Mouse (Mus musculus) Patski (cell line): Measurements from ENCODE around the gene Kifap3. TPM values are rescaled to one million over a fixed set of nuclear protein-coding genes. Genes with fewer than 3 reads are reported as not detected.

Experiments
- ATAC-seq: fragments of 100-300 bp; one replicate; pipeline ENCODE4 v1.8.0; 2021
- CTCF ChIA-PET: fragments of 350-600 bp; sonication (Branson Sonifier 250); formaldehyde crosslinking; loops from one replicate; lab custom pipeline; 2022; ENCODE audit warnings: inconsistent platforms; lab: Charles Lee
- POLR2A ChIA-PET: fragments of 350-600 bp; sonication (Branson Sonifier 250); formaldehyde crosslinking; loops from one replicate; lab custom pipeline; 2022; ENCODE audit warnings: antibody characterized with exemption, inconsistent platforms; lab: Charles Lee
- DNase-seq: peaks from one replicate; pipeline ENCODE4 v3.0.0-alpha.2; 2011; ENCODE audit warnings: low read depth, low spot score
- H3K27me3 ChIP-seq: fragments of 371-371 bp; one replicate; pipeline ENCODE4 v1.5.1; 2021
- CTCF ChIP-seq: fragments of 100-300 bp; IDR thresholded peaks from one replicate; pipeline ENCODE4 v1.5.1; 2021
- in situ Hi-C: fragments of 300-500 bp; cut with MboI; formaldehyde crosslinking; loops from 3 replicates; pipeline ENCODE4 v1.11.1; 2018; ENCODE audit warnings: low pct_unique_long_range_greater_than_20kb, mixed read lengths
- polyA plus RNA-seq: library from polyadenylated mRNA; unstranded; gene quantifications from one replicate; pipeline ENCODE4 v1.2.3, GENCODE M21; 2021

Gene Kifap3
- polyA plus RNA-seq, 1 experiment from 2014 or later = 76.7 TPM

DNA sequence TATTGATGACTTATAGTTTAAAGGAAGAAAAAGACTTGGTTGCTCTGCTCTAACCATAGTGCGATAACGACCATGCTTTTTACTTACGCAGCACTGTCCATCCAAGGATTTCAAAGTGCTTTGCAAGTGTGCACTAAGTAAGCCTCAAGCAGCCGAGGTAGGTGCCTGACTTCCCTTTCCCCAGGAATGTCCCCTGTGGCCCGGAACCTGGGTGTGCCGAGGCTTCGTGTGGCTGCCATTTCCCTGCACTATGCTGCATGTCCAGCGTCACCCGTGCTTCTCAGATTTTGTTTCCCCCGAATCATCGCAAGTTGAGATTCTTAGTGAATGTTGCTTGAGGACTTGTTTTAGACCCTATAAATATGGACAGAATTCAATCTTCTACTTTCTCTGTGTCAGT lies 132.6 kb downstream of the Kifap3 start:
- no peaks in the 10 kb centered on the region for H3K27me3 ChIP-seq
- no peak for TF ChIP-seq CTCF
- ChIA-PET CTCF (no interaction called here), POLR2A (no interaction called here)
- in situ Hi-C loops = loop anchor here (5.0 to 25.0 kb wide), 2 partner anchors 820 to 1025 kb away; partner anchors contain the start of gene Fmo2
- DNase-seq (no peak), ATAC-seq (no peak)

DNA sequence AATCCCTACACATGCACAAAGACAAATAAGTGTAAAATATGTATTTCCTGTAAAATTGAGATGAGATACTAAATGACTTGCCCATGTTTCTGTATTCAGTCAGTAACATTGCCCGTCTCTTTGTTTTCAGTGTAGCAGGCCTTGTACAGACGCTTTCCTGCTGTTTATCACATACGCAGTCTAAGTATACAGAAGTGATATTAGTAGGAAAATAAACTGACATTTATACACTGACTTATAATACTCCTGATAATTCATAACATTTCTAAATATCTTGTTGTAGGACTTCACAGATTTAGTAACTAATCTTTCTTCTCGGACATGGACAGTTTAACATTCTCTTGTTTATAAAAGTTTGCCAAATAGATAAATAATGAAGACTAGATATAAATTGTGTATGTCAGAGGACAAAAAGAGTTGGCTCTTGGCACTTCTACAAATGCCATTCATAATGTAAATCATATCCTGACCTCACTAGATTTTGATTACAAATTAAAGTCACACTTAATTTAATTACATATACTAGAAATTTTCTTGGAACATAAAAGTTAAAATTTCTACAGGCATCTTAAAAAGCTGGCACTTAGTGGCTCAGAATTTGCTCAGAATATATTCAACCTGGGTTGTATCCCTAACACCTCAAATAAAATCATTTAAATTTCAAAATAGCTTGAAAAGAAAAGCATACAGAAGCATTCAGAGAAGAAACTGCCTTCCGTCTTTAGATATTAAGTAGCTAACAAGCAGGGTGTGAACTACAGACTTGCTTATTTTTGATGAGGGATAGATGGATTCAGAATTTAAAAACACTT lies 138.2 kb downstream of the Kifap3 start:
- ATAC-seq (no peak), DNase-seq (no peak)
- CTCF ChIA-PET = no interaction called here
- no peaks in the 10 kb centered on the region for H3K27me3 ChIP-seq
- in situ Hi-C loops = loop anchor here (25.0 kb wide), 1 partner anchor 1030 kb away; the partner anchor contains the start of gene Fmo2
- no peak for TF ChIP-seq CTCF
- POLR2A ChIA-PET = no interaction called here

DNA sequence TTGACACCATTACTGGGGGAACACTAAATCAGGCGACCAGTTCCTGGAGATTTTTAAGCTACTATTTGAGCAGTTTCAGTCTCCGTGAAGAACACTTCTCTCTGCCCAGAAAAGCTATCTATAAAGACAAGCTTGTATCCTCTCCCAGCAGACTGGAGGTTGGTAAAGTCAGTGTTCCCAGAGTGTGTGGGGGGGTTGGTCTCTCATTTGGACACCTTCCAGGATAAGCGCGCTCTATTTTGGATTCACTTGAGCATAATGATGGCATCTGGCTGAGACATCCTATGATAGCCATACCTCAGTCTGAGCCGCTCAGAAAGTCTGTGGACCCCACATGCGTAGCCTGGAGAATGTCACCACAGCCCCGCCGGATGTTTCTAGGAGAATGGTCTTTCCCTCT lies 144.7 kb downstream of the Kifap3 start:
- in situ Hi-C loops = loop anchor here (25.0 kb wide), 1 partner anchor 1037 kb away; the partner anchor contains the start of gene Fmo2
- DNase-seq (no peak), ATAC-seq (no peak)
- no peak for TF ChIP-seq CTCF
- POLR2A ChIA-PET = no interaction called here
- H3K27me3 ChIP-seq = no peaks in the 10 kb centered on the region
- CTCF ChIA-PET = no interaction called here

DNA sequence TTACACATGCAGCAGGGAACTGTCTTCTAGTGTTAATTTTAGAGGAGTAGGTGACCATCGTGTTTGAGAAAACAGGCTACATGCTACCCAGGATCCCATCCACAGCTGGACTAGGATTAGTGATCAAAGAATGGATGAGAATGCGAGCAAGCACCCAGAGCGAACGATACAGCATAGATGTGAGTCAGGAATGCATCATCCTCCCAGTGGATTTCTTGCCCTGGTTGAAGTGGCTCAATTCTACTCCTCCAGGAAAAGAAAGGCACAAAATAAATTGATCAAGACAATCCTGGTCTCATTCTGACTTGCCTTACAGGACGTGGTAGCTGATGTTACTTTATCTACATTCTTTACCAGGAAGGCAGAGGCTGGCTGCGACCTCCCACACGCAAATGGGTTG lies 149.5 kb downstream of the Kifap3 start, which contains the start of gene Scyl3:
TSS of gene Scyl3 (plus strand) at position 255 of the 400 bp plus-strand sequence.
- in situ Hi-C loops = no loop called here
- CTCF ChIA-PET = no interaction called here
- DNase-seq = no peak
- POLR2A ChIA-PET = interaction anchor here (0.6 kb wide), 1 partner anchor 9 kb away, joined by 3 read pairs; no protein-coding TSS in a partner anchor
- no peak for TF ChIP-seq CTCF
- no peak for ATAC-seq
- no peaks in the 10 kb centered on the region for H3K27me3 ChIP-seq

DNA sequence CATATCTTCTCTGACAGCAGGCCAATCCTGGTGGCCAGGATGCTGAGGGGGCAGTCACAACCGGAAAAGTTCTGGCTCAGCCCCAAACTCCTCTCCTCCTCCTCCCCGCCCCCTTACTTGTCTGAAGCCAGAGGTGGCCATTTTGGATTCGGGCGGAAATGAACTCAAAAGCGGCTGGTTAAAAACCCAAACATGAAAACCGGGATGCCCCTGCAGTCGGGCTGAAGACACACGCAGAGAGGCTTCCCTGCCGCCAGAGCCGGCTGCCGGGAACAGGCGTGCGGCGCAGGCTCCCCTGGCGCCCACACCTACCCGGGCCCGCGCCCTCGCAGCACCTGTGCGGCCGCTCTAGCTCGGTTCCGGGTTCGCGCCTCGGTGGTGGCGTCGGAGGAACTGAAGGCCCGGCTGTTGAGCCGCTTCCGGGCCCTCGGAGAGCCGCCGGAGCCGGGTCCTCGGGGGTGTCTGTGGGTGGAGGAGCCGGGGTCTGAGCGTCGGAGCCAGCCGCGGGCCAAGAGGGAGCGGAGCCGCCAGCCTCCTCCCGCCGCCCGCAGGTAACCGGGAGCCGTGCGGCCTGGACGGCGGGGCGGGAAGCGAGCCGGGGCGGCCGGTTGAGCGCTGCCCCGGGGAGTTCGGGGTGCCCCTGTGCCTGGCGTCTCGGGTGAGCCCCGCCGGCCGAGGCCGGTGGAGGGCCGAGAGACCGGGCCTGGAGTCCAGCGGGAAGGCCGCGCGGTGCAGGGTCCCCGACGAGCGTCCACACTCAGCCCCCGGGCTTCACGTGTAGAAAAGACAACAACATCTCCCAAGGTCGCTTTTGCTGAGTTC lies 150.5 kb downstream of the Kifap3 start:
- ChIA-PET POLR2A (no interaction called here), CTCF (no interaction called here)
- in situ Hi-C loops = no loop called here
- ATAC-seq (peak; percentile 68), DNase-seq (peak; percentile 60)
- no peaks in the 10 kb centered on the region for H3K27me3 ChIP-seq
- no peak for TF ChIP-seq CTCF

DNA sequence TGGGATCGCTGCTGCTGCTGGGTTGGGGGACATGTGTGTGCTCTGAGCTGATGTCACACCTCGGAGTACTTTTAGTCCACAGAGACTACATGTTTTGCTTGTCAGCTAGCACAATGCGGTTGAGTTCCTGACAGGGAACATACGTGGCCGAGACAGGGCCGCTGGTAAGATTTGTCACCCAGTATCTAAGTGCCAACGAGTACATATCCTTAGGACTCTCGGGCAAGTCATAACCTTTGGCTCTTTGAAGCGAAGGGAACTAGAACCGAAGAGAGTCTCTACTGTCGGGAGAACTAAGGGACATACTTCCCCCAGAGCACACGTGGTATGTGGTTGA lies 151.0 kb downstream of the Kifap3 start:
- H3K27me3 ChIP-seq = no peaks in the 10 kb centered on the region
- CTCF ChIA-PET = no interaction called here
- in situ Hi-C loops = no loop called here
- TF ChIP-seq CTCF = no peak
- peak; percentile 19 for ATAC-seq
- DNase-seq = no peak
- POLR2A ChIA-PET = no interaction called here

DNA sequence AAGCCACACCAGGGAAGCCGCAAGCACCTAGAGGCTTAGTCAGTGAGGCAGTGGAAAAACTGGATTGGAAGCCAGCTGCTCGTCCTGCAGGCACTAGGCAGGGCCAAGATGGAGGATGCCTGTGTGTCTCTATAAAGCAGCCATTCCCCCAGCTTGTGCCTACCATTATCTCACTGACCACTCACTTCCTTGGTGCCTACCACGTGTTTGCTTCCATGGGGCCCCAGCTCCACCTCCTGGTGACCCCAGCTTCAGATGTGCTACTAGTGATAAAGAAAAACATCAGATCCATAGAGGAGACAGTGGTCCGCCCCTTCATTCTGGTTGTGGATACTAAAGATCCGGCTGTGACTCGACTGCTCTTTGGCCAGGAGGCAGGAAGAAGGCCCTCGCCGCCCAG lies 152.4 kb downstream of the Kifap3 start:
- H3K27me3 ChIP-seq = no peaks in the 10 kb centered on the region
- CTCF ChIA-PET = interaction anchor here (1.8 kb wide), 1 partner anchor 15 kb away, joined by 4 read pairs; no protein-coding TSS in a partner anchor
- ATAC-seq (no peak), DNase-seq (no peak)
- POLR2A ChIA-PET = no interaction called here
- no peak for TF ChIP-seq CTCF
- in situ Hi-C loops = no loop called here

DNA sequence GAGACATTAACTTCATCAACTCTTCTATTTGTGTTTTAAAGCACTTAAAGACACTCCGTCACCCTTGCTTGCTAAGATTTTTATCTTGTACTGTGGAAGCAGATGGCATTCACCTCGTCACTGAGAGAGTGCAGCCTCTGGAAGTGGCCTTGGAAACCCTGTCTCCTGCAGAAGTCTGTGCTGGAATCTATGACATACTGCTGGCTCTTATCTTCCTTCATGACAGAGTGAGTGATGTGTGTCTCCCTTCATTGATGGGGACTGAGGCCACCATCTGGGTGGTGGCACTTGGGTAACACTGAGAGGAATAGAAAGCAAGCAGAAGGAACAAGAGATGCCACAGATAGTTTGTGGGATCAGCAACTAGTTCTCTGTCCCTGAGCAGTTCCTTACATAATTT lies 155.2 kb downstream of the Kifap3 start:
- POLR2A ChIA-PET = no interaction called here
- CTCF ChIA-PET = no interaction called here
- no peak for ATAC-seq
- no peak for DNase-seq
- no peak for TF ChIP-seq CTCF
- in situ Hi-C loops = no loop called here
- no peaks in the 10 kb centered on the region for H3K27me3 ChIP-seq

DNA sequence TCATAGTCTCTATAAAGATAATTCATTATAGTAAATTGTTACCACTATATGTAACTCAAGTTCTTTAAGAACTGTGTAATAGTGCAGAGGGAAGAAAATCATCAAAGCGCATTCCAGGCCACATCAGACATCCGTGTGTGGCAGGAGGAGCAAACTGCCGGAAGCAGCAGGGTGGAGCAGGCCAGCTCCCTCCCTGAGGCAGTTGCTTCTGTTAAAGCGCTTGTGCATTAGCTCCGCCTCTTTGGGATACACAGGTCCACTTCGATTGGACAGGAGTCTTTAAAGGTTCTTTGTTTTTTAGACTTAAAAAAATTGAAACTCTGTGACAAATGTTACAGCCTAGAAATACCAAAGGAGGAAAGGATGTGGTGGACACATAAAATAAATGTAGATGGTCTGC lies 162.7 kb downstream of the Kifap3 start:
- no peak for TF ChIP-seq CTCF
- no peaks in the 10 kb centered on the region for H3K27me3 ChIP-seq
- ChIA-PET POLR2A (no interaction called here), CTCF (no interaction called here)
- DNase-seq = no peak
- in situ Hi-C loops = no loop called here
- ATAC-seq = no peak

DNA sequence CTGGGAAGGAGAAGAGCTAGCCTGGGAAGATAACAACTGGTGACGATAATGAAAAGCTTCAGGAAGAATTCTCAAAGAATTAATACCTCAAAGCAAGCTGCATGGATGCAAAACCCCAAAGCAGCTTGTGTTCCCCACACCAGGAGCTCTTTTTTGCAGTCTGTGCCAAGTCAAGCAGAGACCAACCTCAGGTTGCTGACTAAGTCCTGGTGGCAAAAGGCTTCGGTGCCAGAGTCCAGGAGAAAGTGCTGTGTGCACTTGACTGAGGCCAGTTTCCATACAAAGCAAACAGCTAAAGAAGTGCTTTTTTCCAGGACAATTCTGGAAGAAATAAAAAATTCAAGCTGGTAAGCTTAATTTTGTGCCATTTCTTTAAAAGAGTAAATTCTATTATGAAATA lies 174.0 kb downstream of the Kifap3 start:
- no peak for DNase-seq
- in situ Hi-C loops = no loop called here
- H3K27me3 ChIP-seq = no peaks in the 10 kb centered on the region
- CTCF ChIA-PET = no interaction called here
- ATAC-seq = no peak
- no peak for TF ChIP-seq CTCF
- POLR2A ChIA-PET = no interaction called here

DNA sequence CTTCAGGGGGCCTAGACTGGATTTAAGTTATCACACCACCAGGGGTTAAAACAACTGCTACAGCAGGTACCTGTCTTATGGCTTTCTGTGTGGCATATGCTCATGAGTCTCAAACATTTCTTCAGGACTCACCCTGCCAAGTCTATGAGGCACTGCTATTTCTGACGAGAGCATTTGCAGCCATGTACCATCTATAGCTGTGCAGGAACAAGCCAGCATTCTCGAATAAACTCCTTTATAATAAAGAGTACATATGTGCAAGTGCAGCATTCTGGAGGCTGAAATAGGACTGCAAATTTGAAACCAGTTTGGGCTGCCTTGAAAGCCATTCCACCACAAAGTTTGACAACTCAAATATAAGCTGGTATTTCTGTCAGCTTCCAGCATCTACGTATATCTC lies 178.7 kb downstream of the Kifap3 start:
- CTCF ChIA-PET = interaction anchor here (1.3 kb wide), 1 partner anchor 14 kb away, joined by 3 read pairs; no protein-coding TSS in a partner anchor

More for the DNA sequence above, 178.7 kb downstream of the Kifap3 start:
- in situ Hi-C loops = no loop called here
- POLR2A ChIA-PET = no interaction called here
- no peaks in the 10 kb centered on the region for H3K27me3 ChIP-seq
- DNase-seq (no peak), ATAC-seq (no peak)
- TF ChIP-seq CTCF = no peak
